Mouse (Mus musculus): ENCODE measurements at regions not wholly inside any gene's neighbourhood (a gene's known extent, or its start where the extent isn't known, plus 50 kb on each side); places are given as distances from the start of the nearest gene placed in this dataset.

GRCm38 (mm10) chr4:82196024-82196647 lies 509.4 kb downstream of the Nfib start:
- no peak for TF ChIP-seq CTCF (conservative IDR thresholded peaks at IDR 0.05; ENCODE audit: insufficient read depth, insufficient read length, low read depth, low read length)
- TF ChIP-seq POLR2A (IDR thresholded peaks at IDR 0.05; ENCODE audit: low read depth, low read length), result no peak

Measured in kidney, adult 2 months (tissue).